Mouse (Mus musculus) heart, embryonic 13.5 days (tissue): Measurements from ENCODE around the gene Mid1. TPM values are rescaled to one million over a fixed set of nuclear protein-coding genes. Genes with fewer than 3 reads are reported as not detected.
A peak's percentile ranks its signal among the peaks of the same experiment; 100 is the strongest.
"Not testable (repeated sequence)": the region's sequence is repeated elsewhere in the genome, so short reads cannot be mapped to it uniquely, and the experiment has no call there.

Source experiments
- ATAC-seq: fragments of 200-750 bp; cut with Nextera tagmentation; 2 replicates; pipeline ENCODE4 v1.8.0; 2017; ENCODE audit warnings: moderate TSS enrichment; ENCODE audit not compliant: insufficient number of reproducible peaks, low FRiP score, low TSS enrichment; ENCODE audit errors: extremely low read depth
- H3K27ac ChIP-seq: fragments of 300-500 bp; sonication (generic); replicated peaks from 2 replicates; pipeline ENCODE4 v1.5.1; 2015; ENCODE audit warnings: moderate library complexity, mild to moderate bottlenecking, inconsistent platforms
- H3K27me3 ChIP-seq: fragments of 300-500 bp; sonication (generic); replicated peaks from 2 replicates; pipeline ENCODE4 v1.6.1; 2015; ENCODE audit warnings: mild to moderate bottlenecking, inconsistent platforms
- H3K36me3 ChIP-seq: fragments of 300-500 bp; sonication (generic); 2 replicates; pipeline ENCODE4 v1.6.1; 2015; ENCODE audit warnings: mild to moderate bottlenecking, inconsistent platforms
- H3K4me1 ChIP-seq: fragments of 300-500 bp; sonication (generic); 2 replicates; pipeline ENCODE4 v1.6.1; 2015; ENCODE audit warnings: inconsistent platforms
- H3K4me2 ChIP-seq: fragments of 300-500 bp; sonication (generic); 2 replicates; pipeline ENCODE4 v1.6.1; 2015; ENCODE audit warnings: inconsistent platforms, mild to moderate bottlenecking, moderate library complexity
- H3K4me3 ChIP-seq: fragments of 300-500 bp; sonication (generic); 2 replicates; pipeline ENCODE4 v1.5.1; 2015; ENCODE audit warnings: moderate library complexity, mild to moderate bottlenecking, inconsistent platforms
- H3K9ac ChIP-seq: fragments of 300-500 bp; sonication (generic); 2 replicates; pipeline ENCODE4 v1.6.1; 2015; ENCODE audit warnings: inconsistent platforms, mild to moderate bottlenecking, moderate library complexity
- H3K9me3 ChIP-seq: fragments of 300-500 bp; sonication (generic); 2 replicates; pipeline ENCODE4 v1.6.1; 2016; ENCODE audit warnings: inconsistent platforms
- WGBS: fragments of 180-500 bp; shearing (Covaris S2); methylation state at CpG from one replicate; pipeline ENCODE4 v1.1.7; 2015; ENCODE audit warnings: mixed read lengths; 5-methylcytosine and 5-hydroxymethylcytosine counted together
- polyA plus RNA-seq: library from polyadenylated mRNA; unstranded; fragments of >200 nt; fragmentation: Nextera tagmentation; extraction: Ambion mirVana; gene quantifications from 2 replicates; pipeline ENCODE4 v1.2.1, GENCODE M21; 2015

The Mid1 gene
- polyA plus RNA-seq, 1 experiment from 2014 or later = 7.2 TPM

DNA sequence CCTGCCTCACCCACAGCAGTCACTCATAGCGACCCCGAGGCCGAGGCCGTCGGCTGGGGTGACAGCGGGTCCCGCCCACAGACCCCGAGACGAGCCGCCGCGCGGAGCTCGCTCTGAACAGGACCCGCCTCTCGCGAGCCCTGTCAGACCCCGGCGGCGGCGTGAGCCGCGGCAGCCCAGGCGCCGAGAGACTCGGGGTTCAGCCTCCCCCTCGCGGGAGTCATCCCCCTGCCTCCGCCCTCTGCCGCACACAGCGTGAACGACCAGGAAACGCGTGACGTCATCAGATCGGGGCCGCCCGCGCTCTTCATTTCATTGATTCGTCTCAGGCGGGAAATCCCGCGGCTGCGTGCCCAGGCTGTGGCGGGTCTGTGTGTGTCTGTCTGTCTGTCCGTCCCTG is 311.9 kb downstream of the Mid1 start:
- 0 out of 2 replicates have a peak overlapping the region, but pooled peaks have one; percentile 81 for H3K4me2 ChIP-seq
- H3K9ac ChIP-seq, H3K27me3 ChIP-seq, H3K4me1 ChIP-seq, H3K36me3 ChIP-seq, H3K4me3 ChIP-seq, H3K27ac ChIP-seq, ATAC-seq: not testable (repeated sequence)
- H3K9me3 ChIP-seq = peaks cover 13% of the 10 kb centered on the region
- no CpG with 5 or more reads among the region's 46 CpGs for WGBS

DNA sequence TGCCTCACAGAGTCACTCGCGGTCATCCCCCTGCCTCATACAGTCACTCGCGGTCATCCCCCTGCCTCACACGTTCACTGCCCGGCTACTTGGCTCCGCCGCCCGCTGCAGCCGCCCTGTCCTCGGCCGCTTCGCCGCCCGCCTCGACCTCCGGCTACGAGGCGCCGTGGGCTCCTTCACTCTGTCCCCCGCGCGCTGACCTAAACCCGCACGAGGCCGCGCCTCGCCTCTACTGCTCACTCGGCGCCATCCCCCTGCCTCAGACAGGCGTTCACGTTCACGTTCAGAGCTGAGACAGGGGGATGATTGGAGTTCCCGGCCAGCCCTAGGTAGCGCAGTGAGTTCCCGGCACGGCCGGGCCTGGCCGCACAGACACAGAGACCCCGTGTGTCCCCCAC is 312.5 kb downstream of the Mid1 start:
- 67% methylated on average over 40 of the region's 40 CpGs for WGBS
- peak overlapping the region; percentile 81 for H3K4me2 ChIP-seq
- not testable (repeated sequence) for H3K36me3 ChIP-seq, H3K4me1 ChIP-seq, H3K27me3 ChIP-seq
- peaks cover 13% of the 10 kb centered on the region for H3K9me3 ChIP-seq
- peak overlapping the region; percentile 48; the same call in 1 of the 2 replicates for H3K27ac ChIP-seq
- H3K4me3 ChIP-seq = peak overlapping the region; percentile 53
- ATAC-seq = peak; percentile 14; the same call in 1 of the 2 replicates
- H3K9ac ChIP-seq = peak overlapping the region; percentile 71

DNA sequence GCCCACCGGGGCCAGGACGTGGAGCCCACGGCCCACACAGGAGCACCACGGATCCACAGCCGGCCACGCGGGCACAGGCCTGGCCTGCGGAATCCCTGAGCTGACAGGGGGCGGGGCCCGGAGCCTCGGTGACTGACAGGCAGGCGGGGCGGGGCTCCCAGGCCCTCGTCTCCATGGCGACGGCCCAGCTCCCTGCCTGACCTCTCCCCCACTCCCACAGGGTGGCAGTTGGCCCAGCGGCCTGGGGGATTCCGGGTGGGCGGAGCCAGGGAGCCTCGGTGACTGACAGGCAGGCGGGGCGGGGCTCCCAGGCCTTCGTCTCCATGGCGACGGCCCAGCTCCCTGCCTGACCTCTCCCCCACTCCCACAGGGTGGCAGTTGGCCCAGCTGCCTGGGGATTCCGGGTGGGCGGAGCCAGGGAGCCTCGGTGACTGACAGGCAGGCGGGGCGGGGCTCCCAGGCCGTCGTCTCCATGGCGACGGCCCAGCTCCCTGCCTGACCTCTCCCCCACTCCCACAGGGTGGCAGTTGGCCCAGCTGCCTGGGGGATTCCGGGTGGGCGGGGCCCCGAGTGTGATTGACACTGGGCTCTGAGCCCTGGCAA is 313.0 kb downstream of the Mid1 start:
- H3K27me3 ChIP-seq, H3K4me1 ChIP-seq, H3K36me3 ChIP-seq, H3K27ac ChIP-seq: not testable (repeated sequence)
- 50% methylated on average over 25 of the region's 37 CpGs for WGBS
- H3K9me3 ChIP-seq = peaks cover 13% of the 10 kb centered on the region
- peak; percentile 86 for ATAC-seq
- H3K4me2 ChIP-seq = peak overlapping the region; percentile 81
- H3K4me3 ChIP-seq = peak overlapping the region; percentile 53
- H3K9ac ChIP-seq = peak overlapping the region; percentile 71

- H3K27ac ChIP-seq, H3K9ac ChIP-seq, H3K36me3 ChIP-seq, H3K4me1 ChIP-seq, H3K4me2 ChIP-seq, H3K4me3 ChIP-seq, H3K27me3 ChIP-seq, ATAC-seq: not testable (repeated sequence)
- H3K9me3 ChIP-seq = peaks cover 13% of the 10 kb centered on the region
- WGBS = 13% methylated on average over 2 of the region's 4 CpGs
These were observed 313.7 kb downstream of the Mid1 start for GRCm38 (mm10) chrX:169998559-169999219.

DNA sequence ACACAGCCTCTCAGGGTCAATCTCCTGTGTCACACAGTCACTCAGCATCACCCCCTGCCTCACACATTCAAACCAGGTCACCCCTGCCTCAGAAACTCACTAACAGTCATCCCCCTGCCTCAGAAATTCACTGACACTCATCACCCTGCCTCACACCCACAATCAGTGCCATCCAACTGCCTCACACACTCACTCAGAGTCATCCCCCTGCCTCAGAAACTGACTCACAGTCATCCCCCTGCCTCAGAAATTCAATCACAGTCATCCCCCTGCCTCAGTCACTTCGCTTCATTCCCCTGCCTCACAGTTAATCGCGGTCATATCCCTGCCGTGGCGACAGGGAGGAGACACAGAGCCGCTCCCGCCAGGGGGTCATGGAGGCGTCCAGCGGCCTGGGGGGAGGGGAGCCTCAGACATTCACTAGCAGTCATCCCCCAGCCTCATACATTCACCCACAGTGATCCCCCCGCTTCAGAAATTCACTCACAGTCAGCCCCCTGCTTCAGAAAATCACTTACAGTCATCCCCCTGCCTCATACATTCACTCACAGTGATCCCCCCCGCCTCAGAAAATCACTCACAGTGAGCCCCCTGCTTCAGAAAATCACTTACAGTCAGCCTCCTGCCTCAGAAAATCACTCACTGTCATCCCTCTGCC is 314.4 kb downstream of the Mid1 start:
- not testable (repeated sequence) for H3K27ac ChIP-seq, H3K4me2 ChIP-seq, H3K27me3 ChIP-seq, H3K4me1 ChIP-seq, ATAC-seq, H3K9ac ChIP-seq, H3K36me3 ChIP-seq, H3K4me3 ChIP-seq
- WGBS = 38% methylated on average over 10 of the region's 11 CpGs
- peaks cover 19% of the 10 kb centered on the region for H3K9me3 ChIP-seq

- not testable (repeated sequence) for H3K4me2 ChIP-seq, H3K4me3 ChIP-seq, H3K27ac ChIP-seq, H3K27me3 ChIP-seq, H3K9ac ChIP-seq, H3K36me3 ChIP-seq, ATAC-seq, H3K4me1 ChIP-seq
- H3K9me3 ChIP-seq = peaks cover 17% of the 10 kb centered on the region
- no CpG with 5 or more reads among the region's 3 CpGs for WGBS
These were observed 315.1 kb downstream of the Mid1 start for GRCm38 (mm10) chrX:169999912-170000641.

DNA sequence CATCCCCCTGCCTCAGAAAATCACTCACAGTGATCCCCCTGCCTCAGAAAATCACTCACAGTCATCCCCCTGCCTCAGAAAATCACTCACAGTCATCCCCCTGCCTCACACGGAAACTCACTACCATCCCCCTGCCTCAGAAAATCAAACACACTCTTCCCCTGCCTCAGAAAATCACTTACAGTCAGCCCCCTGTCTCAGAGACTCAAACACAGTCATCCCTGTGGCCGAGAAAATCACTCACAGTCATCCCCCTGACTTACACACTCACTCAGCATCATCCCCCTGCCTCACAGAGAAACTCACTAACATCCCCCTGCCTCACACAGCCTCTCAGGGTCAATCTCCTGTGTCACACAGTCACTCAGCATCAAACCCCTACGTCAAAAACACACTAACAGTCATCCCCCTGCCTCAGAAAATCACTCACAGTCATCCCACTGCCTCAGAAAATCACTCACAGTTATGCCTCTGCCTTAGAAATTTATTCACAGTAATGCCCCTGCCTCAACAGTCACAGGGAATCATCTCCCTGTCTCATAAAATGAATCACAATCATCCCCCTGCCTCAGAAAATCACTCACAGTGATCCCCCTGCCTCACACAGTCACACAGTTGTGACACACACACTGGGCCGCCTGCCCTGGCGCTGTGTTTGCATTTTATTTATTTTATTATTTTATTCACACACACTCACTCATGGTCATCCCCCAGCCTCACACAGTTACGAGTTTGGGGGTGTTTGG is 315.8 kb downstream of the Mid1 start:
- H3K4me3 ChIP-seq, H3K27ac ChIP-seq, H3K4me2 ChIP-seq, H3K27me3 ChIP-seq, H3K36me3 ChIP-seq, ATAC-seq, H3K4me1 ChIP-seq, H3K9ac ChIP-seq: not testable (repeated sequence)
- 50% methylated on average over 6 of the region's 6 CpGs for WGBS
- H3K9me3 ChIP-seq = peaks cover 18% of the 10 kb centered on the region

DNA sequence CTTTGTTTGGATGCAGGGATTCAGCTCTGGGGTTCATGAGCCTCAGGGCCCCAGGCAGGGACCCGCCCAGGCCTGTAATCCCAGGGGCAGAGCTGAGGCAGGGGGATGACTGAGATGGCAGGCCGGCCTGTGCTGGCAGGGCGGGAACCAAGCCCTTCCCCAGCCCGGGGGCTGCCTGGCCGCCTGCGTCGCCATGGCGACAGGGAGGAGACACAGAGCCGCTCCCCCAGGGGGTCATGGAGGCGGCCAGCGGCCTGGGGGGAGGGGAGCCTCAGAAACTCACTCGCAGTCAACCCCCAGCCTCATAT is 316.3 kb downstream of the Mid1 start:
- peaks cover 19% of the 10 kb centered on the region for H3K9me3 ChIP-seq
- H3K4me1 ChIP-seq, H3K4me3 ChIP-seq, ATAC-seq, H3K27ac ChIP-seq, H3K9ac ChIP-seq, H3K4me2 ChIP-seq, H3K27me3 ChIP-seq, H3K36me3 ChIP-seq: not testable (repeated sequence)
- WGBS = 51% methylated on average over 5 of the region's 12 CpGs

GRCm38 (mm10) chrX:170002510-170003197 is 317.7 kb downstream of the Mid1 start:
- H3K9ac ChIP-seq, ATAC-seq, H3K36me3 ChIP-seq, H3K4me2 ChIP-seq, H3K27ac ChIP-seq, H3K4me3 ChIP-seq, H3K4me1 ChIP-seq, H3K27me3 ChIP-seq: not testable (repeated sequence)
- 53% methylated on average over 18 of the region's 18 CpGs for WGBS
- H3K9me3 ChIP-seq = peaks cover 29% of the 10 kb centered on the region

GRCm38 (mm10) chrX:170003536-170003935 is 318.5 kb downstream of the Mid1 start:
- peaks cover 38% of the 10 kb centered on the region for H3K9me3 ChIP-seq
- not testable (repeated sequence) for H3K4me1 ChIP-seq, H3K4me2 ChIP-seq, ATAC-seq, H3K27ac ChIP-seq, H3K36me3 ChIP-seq, H3K9ac ChIP-seq, H3K4me3 ChIP-seq, H3K27me3 ChIP-seq
- 30% methylated on average over 1 of the region's 1 CpGs for WGBS
